Mouse (Mus musculus): ENCODE measurements at regions not wholly inside any gene's neighbourhood (a gene's known extent, or its start where the extent isn't known, plus 50 kb on each side); places are given as distances from the start of the nearest gene placed in this dataset.

GRCm38 (mm10) chr1:89288001-89288400 is 166.6 kb upstream of the Agap1 start:
- in situ Hi-C loops (cut with MseI, MboI): no loop called here

- in situ Hi-C loops (cut with MseI, MboI): no loop called here
Observed at GRCm38 (mm10) chr1:89288921-89289320, 165.7 kb upstream of the Agap1 start.

- in situ Hi-C loops (cut with MseI, MboI): no loop called here
Observed at GRCm38 (mm10) chr1:89296691-89297090, 157.9 kb upstream of the Agap1 start.

- in situ Hi-C loops (cut with MseI, MboI): no loop called here
Observed at GRCm38 (mm10) chr1:89297766-89298165, 156.8 kb upstream of the Agap1 start.

GRCm38 (mm10) chr1:89301151-89301550 is 153.5 kb upstream of the Agap1 start:
- in situ Hi-C loops (cut with MseI, MboI): no loop called here

- in situ Hi-C loops (cut with MseI, MboI): no loop called here
Observed at GRCm38 (mm10) chr1:89302368-89302951, 152.1 kb upstream of the Agap1 start.

GRCm38 (mm10) chr1:89305171-89305570 is 149.4 kb upstream of the Agap1 start:
- in situ Hi-C loops (cut with MseI, MboI): no loop called here

GRCm38 (mm10) chr1:89308788-89309187 is 145.8 kb upstream of the Agap1 start:
- in situ Hi-C loops (cut with MseI, MboI): no loop called here

- in situ Hi-C loops (cut with MseI, MboI): no loop called here
Observed at GRCm38 (mm10) chr1:89313064-89313463, 141.5 kb upstream of the Agap1 start.

- in situ Hi-C loops (cut with MseI, MboI): no loop called here
Observed at GRCm38 (mm10) chr1:89317897-89318296, 136.7 kb upstream of the Agap1 start.

- in situ Hi-C loops (cut with MseI, MboI): no loop called here
Observed at GRCm38 (mm10) chr1:89318663-89319062, 135.9 kb upstream of the Agap1 start.

GRCm38 (mm10) chr1:89322621-89323020 is 132.0 kb upstream of the Agap1 start:
- in situ Hi-C loops (cut with MseI, MboI): no loop called here

- in situ Hi-C loops (cut with MseI, MboI): no loop called here
Observed at GRCm38 (mm10) chr1:89323091-89323490, 131.5 kb upstream of the Agap1 start.

GRCm38 (mm10) chr1:89331352-89331751 is 123.3 kb upstream of the Agap1 start:
- in situ Hi-C loops (cut with MseI, MboI): no loop called here

- in situ Hi-C loops (cut with MseI, MboI): no loop called here
Observed at GRCm38 (mm10) chr1:89332676-89333075, 121.9 kb upstream of the Agap1 start.

- in situ Hi-C loops (cut with MseI, MboI): loop anchor here (5.0 kb wide), 2 partner anchors 101 to 184 kb away; no protein-coding TSS in a partner anchor
Observed at GRCm38 (mm10) chr1:89337861-89338260, 116.7 kb upstream of the Agap1 start.

GRCm38 (mm10) chr1:89342794-89343193 is 111.8 kb upstream of the Agap1 start:
- in situ Hi-C loops (cut with MseI, MboI): loop anchor here in 1 of 2 experiments (10.0 kb wide), 1 partner anchor 182 kb away; no protein-coding TSS in a partner anchor

- in situ Hi-C loops (cut with MseI, MboI): loop anchor here in 1 of 2 experiments (10.0 kb wide), 1 partner anchor 180 kb away; no protein-coding TSS in a partner anchor
Observed at GRCm38 (mm10) chr1:89344546-89344945, 110.1 kb upstream of the Agap1 start.

GRCm38 (mm10) chr1:89347341-89347740 is 107.3 kb upstream of the Agap1 start:
- in situ Hi-C loops (cut with MseI, MboI): loop anchor here in 1 of 2 experiments (10.0 kb wide), 1 partner anchor 177 kb away; no protein-coding TSS in a partner anchor

- in situ Hi-C loops (cut with MseI, MboI): no loop called here
Observed at GRCm38 (mm10) chr1:89352936-89353335, 101.7 kb upstream of the Agap1 start.

- in situ Hi-C loops (cut with MseI, MboI): no loop called here
Observed at GRCm38 (mm10) chr1:89359257-89359656, 95.3 kb upstream of the Agap1 start.

GRCm38 (mm10) chr1:89364547-89365305 is 89.9 kb upstream of the Agap1 start:
- in situ Hi-C loops (cut with MseI, MboI): no loop called here

GRCm38 (mm10) chr1:89366891-89367290 is 87.7 kb upstream of the Agap1 start:
- in situ Hi-C loops (cut with MseI, MboI): no loop called here
